ENCODE assay signal across 8 mouse cellular contexts in genomic region chr16:32332556-32333511, GRCm38 (mm10). TPM values are rescaled to one million over a fixed set of nuclear protein-coding genes. Genes with fewer than 3 reads are reported as not detected.
DNase-seq lines count a peak whose midpoint lies in the region; ATAC-seq and TF ChIP-seq lines count a peak whose summit lies in the region.

No protein-coding gene starts in this region.

- ATAC-seq in Patski = peak; percentile 45
- peak; percentile 86 for ATAC-seq in hindbrain, embryonic 12.5 days (ENCODE audit: low FRiP score)

- peaks cover 47% of the 10 kb centered on the region for H3K79me2 ChIP-seq in macrophage (ENCODE audit: inconsistent target)

- H3K36me3 ChIP-seq in hindbrain, embryonic 12.5 days = no peaks in the 10 kb centered on the region
- no peaks in the 10 kb centered on the region for H3K36me3 ChIP-seq in macrophage (ENCODE audit: inconsistent target)

- H3K4me2 ChIP-seq in hindbrain, embryonic 12.5 days (replicated peaks) = peak overlapping the region; percentile 60

- TF ChIP-seq CTCF in Patski (IDR thresholded peaks at IDR 0.05) = no peak
- no peak for TF ChIP-seq CTCF in cerebellum, adult 2 months (IDR thresholded peaks at IDR 0.05; ENCODE audit: borderline replicate concordance, insufficient read depth, low read depth, low read length)

- no peaks in the 10 kb centered on the region for H3K9me3 ChIP-seq in hindbrain, embryonic 12.5 days (replicated peaks)

- H3K4me3 ChIP-seq in cerebellum, adult 2 months (replicated peaks; ENCODE audit: insufficient read depth, low read depth, low read length) = peak overlapping the region; percentile 86
- peak overlapping the region; percentile 87 for H3K4me3 ChIP-seq in hindbrain, embryonic 12.5 days
- peak overlapping the region; percentile 77 for H3K4me3 ChIP-seq in macrophage (ENCODE audit: inconsistent target)

- peak overlapping the region; percentile 47; the same call in 1 of the 2 replicates for H3K27ac ChIP-seq in cerebellum, adult 2 months (ENCODE audit: insufficient read depth, low read length)
- peak overlapping the region; percentile 96 for H3K27ac ChIP-seq in hindbrain, embryonic 12.5 days
- peak overlapping the region; percentile 32 for H3K27ac ChIP-seq in macrophage

- H3K27me3 ChIP-seq in Patski = no peaks in the 10 kb centered on the region
- H3K27me3 ChIP-seq in cerebellum, adult 2 months (ENCODE audit: control insufficient read depth, insufficient read depth, low read length) = no peaks in the 10 kb centered on the region
- H3K27me3 ChIP-seq in hindbrain, embryonic 12.5 days = no peaks in the 10 kb centered on the region

- in situ Hi-C loops in Patski (cut with MboI; ENCODE audit: low pct_unique_long_range_greater_than_20kb) = no loop called here

- peak overlapping the region; percentile 96 for H3K9ac ChIP-seq in hindbrain, embryonic 12.5 days

- peaks cover 11% of the 10 kb centered on the region for H3K4me1 ChIP-seq in cerebellum, adult 2 months (ENCODE audit: control insufficient read depth, insufficient read depth, low read length)
- H3K4me1 ChIP-seq in hindbrain, embryonic 12.5 days = peaks cover 13% of the 10 kb centered on the region

- CTCF ChIA-PET in Patski (lab: Charles Lee) = interaction anchor here (1.2 to 1.8 kb wide), 2 partner anchors 11 to 14 kb away, joined by 5 to 6 read pairs; no protein-coding TSS in a partner anchor

- WGBS in cerebellum, adult 2 months = under 1% methylated on average over 51 of the region's 54 CpGs
- under 1% methylated on average over 52 of the region's 54 CpGs for WGBS in hindbrain, embryonic 12.5 days
- WGBS in macrophage (ENCODE audit: missing documents) = 1% methylated on average over 49 of the region's 54 CpGs

- no peak for DNase-seq in Patski (ENCODE audit: low read depth, low spot score)
- DNase-seq in cerebellum, adult 2 months = peak; percentile 47 to 61
- peak; percentile 31 to 38 for DNase-seq in frontal cortex, postnatal 10 days (ENCODE audit: low spot score in 2 of 2)
- peak; percentile 40 to 49 for DNase-seq in layer of hippocampus, postnatal 36 days
- peak; percentile 39 to 45 for DNase-seq in right cerebral cortex, postnatal 10 days (ENCODE audit: low spot score in 2 of 2)
- peak; percentile 35 for DNase-seq in yolk sac, embryonic 10.5 days (ENCODE audit: low spot score)

- 0 out of 2 replicates have a peak, but pooled peaks have one; percentile 8 for TF ChIP-seq POLR2A in cerebellum, adult 2 months (IDR thresholded peaks at IDR 0.05; ENCODE audit: borderline replicate concordance, insufficient read depth, low read length)

- POLR2A ChIA-PET in Patski (lab: Charles Lee) = no interaction called here

RNA-seq across cellular contexts. Expression of gene Ubxn7, which starts 0.8 kb away (rescaled TPM):
- 18.7 TPM for polyA plus RNA-seq in Patski (2021)
- 18.1 and 18.8 TPM in 2 replicates for polyA plus RNA-seq in cerebellum, adult 2 months (2012; rRNA removed)
- 31.6 and 34.0 TPM in 2 replicates for polyA plus RNA-seq in hindbrain, embryonic 12.5 days (2016; fragmentation: Nextera tagmentation; extraction: Ambion mirVana)
- total RNA-seq in layer of hippocampus, postnatal 36 days (2021) = 10 to 100 TPM; 46.9 to 50.7 TPM
- total RNA-seq in macrophage (2018; cell fraction: chromatin; rRNA removed) = 10 to 100 TPM in 22 of 26 experiments, 1 to 10 TPM in 4; 3.3 to 63.9 (median 28.4) TPM
- 10 to 100 TPM in 11 of 26 experiments, 1 to 10 TPM in 15; 5.8 to 14.5 (median 8.5) TPM for total RNA-seq in macrophage (2018; cell fraction: cytosol; rRNA removed)
- total RNA-seq in macrophage (2018; cell fraction: nucleus; rRNA removed) = 10 to 100 TPM in 22 of 26 experiments, 1 to 10 TPM in 4; 5.3 to 47.8 (median 17.3) TPM
- 3.9 to 6.0 TPM (median 4.0 TPM) in 3 replicates for polyA plus RNA-seq in macrophage (2018)

RNA-seq across cellular contexts. Expression of gene Rnf168, which starts 55.6 kb away (rescaled TPM):
- polyA plus RNA-seq in Patski (2021) (13.8 TPM), macrophage (2018) (12.1 to 18.7 TPM (median 16.1 TPM) in 3 replicates)
- polyA plus RNA-seq in cerebellum, adult 2 months (2012; rRNA removed) = 18.0 and 18.3 TPM in 2 replicates
- polyA plus RNA-seq in hindbrain, embryonic 12.5 days (2016; fragmentation: Nextera tagmentation; extraction: Ambion mirVana) = 32.7 and 33.9 TPM in 2 replicates
- total RNA-seq in layer of hippocampus, postnatal 36 days (2021) = 10 to 100 TPM; 24.5 to 26.2 TPM
- total RNA-seq in macrophage (2018; cell fraction: chromatin; rRNA removed) = 10 to 100 TPM in 22 of 26 experiments, 1 to 10 TPM in 4; 4.7 to 44.8 (median 20.6) TPM
- 10 to 100 TPM in 21 of 26 experiments, 1 to 10 TPM in 5; 6.7 to 18.9 (median 14.9) TPM for total RNA-seq in macrophage (2018; cell fraction: cytosol; rRNA removed)
- 10 to 100 TPM in 22 of 26 experiments, 1 to 10 TPM in 4; 7.8 to 43.7 (median 16.6) TPM for total RNA-seq in macrophage (2018; cell fraction: nucleus; rRNA removed)

Comparison
In these comparisons a context has a peak if more than half of its experiments do, and no peak if none do; other contexts are left out.
1. H3K27ac ChIP-seq: peak in every context shown above with its lines; median percentile 96 in hindbrain, embryonic 12.5 days; 47 in cerebellum, adult 2 months; 32 in macrophage.